Mouse (Mus musculus): ENCODE data around the gene Yy2. TPM values are rescaled to one million over a fixed set of nuclear protein-coding genes. Genes with fewer than 3 reads are reported as not detected.

Gene Yy2
- polyA plus RNA-seq, 1 experiment from 2014 or later: 6.1 TPM

DNA sequence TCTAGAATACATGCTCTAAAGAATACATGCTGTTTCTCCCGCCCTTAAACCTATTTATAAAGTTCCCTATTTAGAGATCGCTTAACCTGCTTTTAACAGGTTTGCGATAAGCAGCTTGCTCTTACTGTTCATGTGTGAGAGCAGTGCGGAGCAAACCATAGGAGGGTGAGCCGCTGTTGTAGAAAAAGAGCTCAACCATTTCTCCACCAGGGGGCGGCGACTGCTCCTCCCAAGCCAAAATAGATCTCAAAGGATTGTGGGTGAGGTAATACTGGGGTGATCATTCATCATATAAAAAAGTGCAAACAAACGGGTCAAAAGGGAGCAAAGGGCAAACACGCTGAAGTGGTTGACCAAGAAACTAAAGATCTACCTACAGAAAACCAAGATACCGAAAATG, 5.0 kb downstream of the Yy2 start:
- Histone ChIP-seq H3K9ac (no peak overlapping the region), H3K4me3 (no peak overlapping the region), H3K27me3 (no peaks in the 10 kb centered on the region), H3K4me2 (no peak overlapping the region), H3K9me3 (replicated peaks) (no peaks in the 10 kb centered on the region), H3K36me3 (ENCODE audit: poor library complexity, severe bottlenecking) (peaks cover 12% of the 10 kb centered on the region), H3K4me1 (no peaks in the 10 kb centered on the region), H3K27ac (no peak overlapping the region)
- WGBS: 83% methylated on average over 10 of the region's 10 CpGs
- no peak for ATAC-seq

DNA sequence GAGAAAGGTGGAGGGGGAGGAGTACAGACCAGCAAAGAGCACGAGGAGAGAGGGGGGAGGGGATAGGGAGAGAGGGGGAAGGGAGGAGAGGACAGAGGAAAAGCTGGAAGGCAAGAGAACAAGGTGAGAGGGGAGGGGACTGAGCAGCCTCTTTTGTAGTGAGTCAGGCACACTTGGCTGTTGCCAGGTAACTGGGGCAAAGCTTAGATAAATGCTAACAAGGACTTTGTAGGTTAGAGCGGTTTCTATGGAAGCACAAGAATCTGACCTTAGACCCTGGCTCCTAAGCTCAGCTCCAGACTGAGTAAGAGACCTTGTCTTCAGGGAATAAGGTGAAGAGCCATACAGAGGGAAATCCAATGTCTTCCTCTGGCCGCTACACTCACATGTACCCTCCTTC, 21.7 kb downstream of the Yy2 start:
- no peaks in the 10 kb centered on the region for H3K27me3 ChIP-seq
- no peak overlapping the region for H3K9ac ChIP-seq
- H3K9me3 ChIP-seq (replicated peaks): no peaks in the 10 kb centered on the region
- 21% methylated on average over 3 of the region's 3 CpGs for WGBS
- H3K4me3 ChIP-seq: no peak overlapping the region
- H3K4me2 ChIP-seq: no peak overlapping the region
- peaks cover under 1% of the 10 kb centered on the region; the same call in 1 of the 2 replicates for H3K36me3 ChIP-seq (ENCODE audit: poor library complexity, severe bottlenecking)
- H3K4me1 ChIP-seq: no peaks in the 10 kb centered on the region
- peak; percentile 67; the same call in 1 of the 2 replicates for ATAC-seq
- H3K27ac ChIP-seq: no peak overlapping the region

Other genes with a start within 250 kb of the Yy2 start
- 0.08 and 0.17 TPM in 2 replicates for gene Phex, start 153.7 kb downstream of the Yy2 start, polyA plus RNA-seq (2015; fragmentation: Nextera tagmentation; extraction: Ambion mirVana)
- 120 and 139 TPM in 2 replicates for gene Sms, start 76.7 kb downstream of the Yy2 start, polyA plus RNA-seq (2015; fragmentation: Nextera tagmentation; extraction: Ambion mirVana)
- 26.1 and 26.7 TPM in 2 replicates for gene Mbtps2, start 29.7 kb upstream of the Yy2 start, polyA plus RNA-seq (2015; fragmentation: Nextera tagmentation; extraction: Ambion mirVana)
- 0.60 TPM in 1 of 2 replicates, not detected in the other for gene Smpx, start 129.9 kb upstream of the Yy2 start, polyA plus RNA-seq (2015; fragmentation: Nextera tagmentation; extraction: Ambion mirVana)
- gene Klhl34, start 249.4 kb upstream of the Yy2 start, polyA plus RNA-seq (2015; fragmentation: Nextera tagmentation; extraction: Ambion mirVana): 1.6 and 2.3 TPM in 2 replicates

Data from forebrain, embryonic 13.5 days (tissue).